Comparison of ENCODE assay signal across 14 mouse cellular contexts in the genomic region with DNA sequence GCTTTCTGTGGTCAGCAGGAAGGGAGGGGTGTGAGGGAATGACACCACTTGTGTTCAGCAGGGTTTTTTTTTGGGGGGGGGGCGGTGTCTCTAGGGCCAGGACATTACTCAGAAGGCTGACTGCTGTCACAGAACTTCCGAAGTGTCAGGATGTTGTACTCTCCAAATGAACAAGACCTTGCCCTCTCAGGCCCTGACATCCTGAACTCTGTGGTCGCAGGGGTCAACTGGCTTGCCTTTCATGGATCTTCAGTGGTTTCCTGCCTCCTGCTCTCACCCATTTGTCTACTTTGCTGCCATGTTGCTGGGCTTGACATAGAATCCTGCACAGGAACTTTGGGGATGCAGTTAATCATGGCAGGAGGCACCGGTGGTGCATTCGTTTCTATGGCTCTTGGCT.
"Had no signal": no experiment of that assay in that cellular context is flagged by ENCODE, and none has a peak within 500 bp of the region (broad histone marks: within the 10 kb centered on the region; RNA-seq: fewer than 3 reads in every experiment).

No protein-coding gene starts in this region.

- H3K36me3 ChIP-seq: limb, embryonic 15.5 days; liver, embryonic 12.5 days; midbrain, embryonic 12.5 days had no signal

- H3K27me3 ChIP-seq: limb, embryonic 15.5 days; liver, embryonic 12.5 days; midbrain, embryonic 12.5 days had no signal

- DNase-seq: layer of hippocampus, adult 9-11 months; layer of hippocampus, postnatal 36 days; lung, embryonic 14.5 days; lung, postnatal 10 days; lung, postnatal 4 days; right cerebral cortex, adult 18-20 months; right cerebral cortex, postnatal 25 days; thymus, postnatal 4 days had no signal

- H3K4me2 ChIP-seq: limb, embryonic 15.5 days; liver, embryonic 12.5 days; lung, embryonic 14.5 days; midbrain, embryonic 12.5 days had no signal

- H3K9ac ChIP-seq: limb, embryonic 15.5 days; liver, embryonic 12.5 days; lung, embryonic 14.5 days; midbrain, embryonic 12.5 days had no signal

- ATAC-seq: liver, embryonic 12.5 days; midbrain, embryonic 16.5 days had no signal

- H3K4me1 ChIP-seq: liver, embryonic 12.5 days had no signal

- H3K4me3 ChIP-seq: limb, embryonic 15.5 days; liver, embryonic 12.5 days; midbrain, embryonic 12.5 days had no signal

- H3K9me3 ChIP-seq: limb, embryonic 15.5 days; liver, embryonic 12.5 days; midbrain, embryonic 12.5 days had no signal

- H3K27ac ChIP-seq: kidney, postnatal 0 days; limb, embryonic 15.5 days; liver, embryonic 12.5 days; midbrain, embryonic 12.5 days; stomach, postnatal 0 days had no signal
